Mouse (Mus musculus): ENCODE results near the gene Rapgef2. TPM values are rescaled to one million over a fixed set of nuclear protein-coding genes. Genes with fewer than 3 reads are reported as not detected.
"Not testable (repeated sequence)": the region's sequence is repeated elsewhere in the genome, so short reads cannot be mapped to it uniquely, and the experiment has no call there.

Rapgef2 gene
- total RNA-seq, 4 experiments from 2014 or later = 28.3 to 34.8 (median 32.0) TPM

GRCm38 (mm10) chr3:79100831-79101230 is 185.5 kb downstream of the Rapgef2 start:
- no peak for DNase-seq (ENCODE audit: low spot score)

GRCm38 (mm10) chr3:79089091-79089490 is 197.2 kb downstream of the Rapgef2 start:
- no peak for DNase-seq (ENCODE audit: low spot score)

GRCm38 (mm10) chr3:79088461-79088860 is 197.9 kb downstream of the Rapgef2 start:
- no peak for DNase-seq (ENCODE audit: low spot score)

GRCm38 (mm10) chr3:79086282-79086681 is 200.0 kb downstream of the Rapgef2 start:
- no peak for DNase-seq (ENCODE audit: low spot score)

- DNase-seq (ENCODE audit: low spot score) = no peak
Measured at GRCm38 (mm10) chr3:79083881-79084280, 202.4 kb downstream of the Rapgef2 start.

GRCm38 (mm10) chr3:79083030-79083429 is 203.3 kb downstream of the Rapgef2 start:
- DNase-seq (ENCODE audit: low spot score) = no peak

GRCm38 (mm10) chr3:79079076-79079475 is 207.2 kb downstream of the Rapgef2 start:
- no peak for DNase-seq (ENCODE audit: low spot score)

GRCm38 (mm10) chr3:79074970-79075369 is 211.3 kb downstream of the Rapgef2 start:
- no peak for DNase-seq (ENCODE audit: low spot score)

GRCm38 (mm10) chr3:79073541-79074244 is 212.6 kb downstream of the Rapgef2 start:
- no peak for DNase-seq (ENCODE audit: low spot score)

- DNase-seq (ENCODE audit: low spot score) = peak; percentile 40
Measured at GRCm38 (mm10) chr3:79071561-79071960, 214.8 kb downstream of the Rapgef2 start.

GRCm38 (mm10) chr3:79069891-79070290 is 216.4 kb downstream of the Rapgef2 start:
- no peak for DNase-seq (ENCODE audit: low spot score)

- no peak for DNase-seq (ENCODE audit: low spot score)
Measured at GRCm38 (mm10) chr3:79068976-79069375, 217.3 kb downstream of the Rapgef2 start.

- DNase-seq (ENCODE audit: low spot score) = no peak
Measured at GRCm38 (mm10) chr3:79066455-79067055, 219.8 kb downstream of the Rapgef2 start.

- no peak for DNase-seq (ENCODE audit: low spot score)
Measured at GRCm38 (mm10) chr3:79064096-79064495, 222.2 kb downstream of the Rapgef2 start.

- no peak for DNase-seq (ENCODE audit: low spot score)
Measured at GRCm38 (mm10) chr3:79061426-79061825, 224.9 kb downstream of the Rapgef2 start.

GRCm38 (mm10) chr3:79058491-79058890 is 227.8 kb downstream of the Rapgef2 start:
- DNase-seq (ENCODE audit: low spot score) = not testable (repeated sequence)

GRCm38 (mm10) chr3:79045251-79045650 is 241.1 kb downstream of the Rapgef2 start:
- DNase-seq (ENCODE audit: low spot score) = no peak

GRCm38 (mm10) chr3:79042973-79043372 is 243.3 kb downstream of the Rapgef2 start:
- DNase-seq (ENCODE audit: low spot score) = no peak

- peak; percentile 62 for DNase-seq (ENCODE audit: low spot score)
Measured at GRCm38 (mm10) chr3:79039666-79040450, 246.5 kb downstream of the Rapgef2 start.

GRCm38 (mm10) chr3:79039008-79039407 is 247.3 kb downstream of the Rapgef2 start:
- no peak for DNase-seq (ENCODE audit: low spot score)

- no peak for DNase-seq (ENCODE audit: low spot score)
Measured at GRCm38 (mm10) chr3:79034457-79034856, 251.9 kb downstream of the Rapgef2 start.

- DNase-seq (ENCODE audit: low spot score) = no peak
Measured at GRCm38 (mm10) chr3:79030855-79031254, 255.5 kb downstream of the Rapgef2 start.

All from heart, adult 8-10 months (tissue).